Mouse (Mus musculus) liver (tissue): ENCODE measurements around the gene Dll3.

ENCODE experiments used
- DNase-seq: peaks from one replicate; pipeline ENCODE4 v3.0.0-alpha.2; 2020; ENCODE audit warnings: mixed read lengths

Dll3 gene

DNA sequence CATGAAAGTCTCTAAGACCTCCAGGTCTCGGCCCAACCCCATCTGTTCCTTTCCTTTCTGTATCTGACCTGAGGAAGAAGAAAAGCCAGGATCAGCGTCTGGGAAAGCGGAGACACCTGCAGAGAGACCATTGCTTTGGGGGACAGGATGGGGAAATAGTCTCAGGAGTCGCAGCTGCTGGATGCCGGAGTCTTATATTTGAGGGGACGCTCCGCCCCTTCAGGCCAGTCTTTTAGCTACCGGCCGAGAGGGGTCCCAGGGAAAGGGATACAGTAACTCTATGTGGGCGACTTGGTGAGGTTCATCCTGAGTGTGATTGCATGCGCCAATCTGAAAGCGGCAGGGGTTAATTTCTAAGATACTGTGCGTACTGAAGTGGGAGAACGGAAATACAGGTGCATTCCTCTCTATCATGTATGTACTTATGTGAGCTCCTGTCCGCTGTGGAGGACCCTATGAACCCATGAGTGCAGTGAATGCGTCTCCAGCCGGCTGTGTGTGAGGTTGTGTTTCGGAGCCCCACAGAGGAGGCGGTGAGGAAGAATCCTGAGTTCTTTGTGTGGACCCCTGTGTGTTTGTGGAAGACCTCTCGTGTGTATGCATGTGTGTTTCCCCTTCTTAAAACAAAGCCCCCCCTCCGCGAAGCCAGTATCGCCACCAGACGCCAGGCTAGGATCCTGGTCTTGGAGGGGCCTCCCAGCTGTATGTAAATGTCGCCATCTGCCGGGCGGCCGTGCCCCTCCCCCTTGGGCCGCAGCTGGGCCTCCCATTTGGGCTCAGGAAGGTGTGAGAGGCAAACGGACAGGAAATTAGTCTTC is at the start of gene Dll3:
Gene Dll3 (minus strand): TSS at position 623 of the 818 bp plus-strand sequence.
- peak; percentile 59 for DNase-seq

DNA sequence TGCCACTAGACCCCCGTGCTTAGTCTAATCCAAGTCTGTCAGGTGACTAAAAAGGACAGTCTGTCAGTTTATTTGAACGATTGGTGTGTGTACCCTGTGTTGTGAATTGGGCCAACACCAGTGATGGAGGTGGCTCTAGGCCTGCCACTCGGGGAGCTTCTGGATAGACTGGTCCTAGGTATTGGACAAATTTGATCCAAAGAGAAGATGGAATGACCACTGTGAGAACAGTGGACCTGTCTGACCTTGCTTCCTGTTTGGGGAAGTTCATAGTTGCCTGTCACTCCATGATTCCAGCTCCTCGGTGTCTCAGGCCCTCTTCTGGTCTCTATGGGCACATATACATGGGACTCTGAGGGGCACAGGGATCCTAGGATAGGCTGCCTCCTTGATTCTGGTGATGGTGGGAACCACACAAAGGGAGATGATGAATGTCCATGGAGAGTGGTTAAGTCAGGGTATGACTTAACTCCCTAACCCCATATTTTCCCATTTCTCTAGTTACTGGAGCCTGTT is 49.7 kb upstream of the Dll3 start:
- no peak for DNase-seq

GRCm38 (mm10) chr7:28350155-28350883 is 48.3 kb upstream of the Dll3 start, which contains the start of gene Rps16:
Gene Rps16, plus strand, starts transcription at chr7:28350652.
- peak; percentile 99 for DNase-seq

- no peak for DNase-seq
Measured at GRCm38 (mm10) chr7:28348601-28349000, 46.6 kb upstream of the Dll3 start.

DNA sequence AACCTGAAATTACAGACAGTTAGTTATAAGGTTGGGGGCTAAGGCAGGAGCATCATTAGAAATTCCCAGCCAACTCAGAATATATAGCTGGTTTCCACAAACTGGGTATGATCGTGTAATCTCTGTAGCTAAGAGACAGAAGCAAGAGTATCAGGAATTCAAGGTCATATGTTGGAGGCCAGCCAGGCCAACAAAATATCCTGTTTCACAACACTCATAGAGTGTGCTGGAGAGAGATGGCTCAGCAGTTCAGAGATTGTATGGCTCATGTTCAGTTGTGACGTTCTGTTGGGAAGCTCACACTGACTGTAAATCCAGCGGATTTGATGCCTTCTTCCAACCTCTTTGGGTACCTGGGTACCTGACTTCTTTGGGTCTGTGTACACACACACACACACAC is 45.7 kb upstream of the Dll3 start:
- DNase-seq: no peak

DNA sequence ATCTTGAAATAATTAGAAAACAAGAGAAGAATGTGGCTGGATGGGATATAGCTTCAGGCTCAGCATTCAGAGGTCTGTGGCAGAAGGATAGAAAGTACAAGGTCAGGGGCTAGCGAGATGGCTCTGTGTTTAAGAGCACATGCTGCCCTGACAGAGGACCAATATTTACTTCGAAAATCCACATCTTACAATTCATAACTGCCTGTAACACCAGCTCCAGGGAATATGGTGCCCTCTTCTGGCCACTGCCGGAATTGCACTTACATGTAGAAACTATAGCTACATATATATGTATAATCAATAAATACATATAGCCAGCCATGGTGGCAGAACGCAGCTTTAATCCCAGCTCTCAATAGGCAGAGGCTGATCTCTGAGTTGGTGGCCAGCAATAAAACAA is 42.6 kb upstream of the Dll3 start:
- DNase-seq: peak; percentile 87

DNA sequence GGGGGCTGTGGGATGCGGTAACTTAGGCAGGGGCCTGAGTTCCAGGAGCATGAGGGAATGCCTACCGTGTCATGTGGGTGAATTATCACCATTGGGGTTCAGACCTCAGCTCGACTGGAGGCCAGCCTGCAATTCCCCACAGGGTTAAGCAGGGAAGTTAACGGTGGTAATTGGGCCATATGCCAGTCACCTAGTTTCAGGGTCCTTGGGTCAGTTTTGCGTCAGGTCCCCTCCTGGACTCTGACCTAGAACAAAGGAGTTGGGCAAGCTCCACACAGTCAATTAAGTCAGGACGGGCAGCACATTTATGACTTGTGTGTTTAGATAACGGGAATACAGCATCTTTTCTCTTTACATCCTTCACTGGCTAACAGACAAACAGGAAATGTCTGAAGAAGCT is 39.3 kb upstream of the Dll3 start:
- no peak for DNase-seq

GRCm38 (mm10) chr7:28339213-28339917 is 37.3 kb upstream of the Dll3 start:
- peak; percentile 64 for DNase-seq

DNA sequence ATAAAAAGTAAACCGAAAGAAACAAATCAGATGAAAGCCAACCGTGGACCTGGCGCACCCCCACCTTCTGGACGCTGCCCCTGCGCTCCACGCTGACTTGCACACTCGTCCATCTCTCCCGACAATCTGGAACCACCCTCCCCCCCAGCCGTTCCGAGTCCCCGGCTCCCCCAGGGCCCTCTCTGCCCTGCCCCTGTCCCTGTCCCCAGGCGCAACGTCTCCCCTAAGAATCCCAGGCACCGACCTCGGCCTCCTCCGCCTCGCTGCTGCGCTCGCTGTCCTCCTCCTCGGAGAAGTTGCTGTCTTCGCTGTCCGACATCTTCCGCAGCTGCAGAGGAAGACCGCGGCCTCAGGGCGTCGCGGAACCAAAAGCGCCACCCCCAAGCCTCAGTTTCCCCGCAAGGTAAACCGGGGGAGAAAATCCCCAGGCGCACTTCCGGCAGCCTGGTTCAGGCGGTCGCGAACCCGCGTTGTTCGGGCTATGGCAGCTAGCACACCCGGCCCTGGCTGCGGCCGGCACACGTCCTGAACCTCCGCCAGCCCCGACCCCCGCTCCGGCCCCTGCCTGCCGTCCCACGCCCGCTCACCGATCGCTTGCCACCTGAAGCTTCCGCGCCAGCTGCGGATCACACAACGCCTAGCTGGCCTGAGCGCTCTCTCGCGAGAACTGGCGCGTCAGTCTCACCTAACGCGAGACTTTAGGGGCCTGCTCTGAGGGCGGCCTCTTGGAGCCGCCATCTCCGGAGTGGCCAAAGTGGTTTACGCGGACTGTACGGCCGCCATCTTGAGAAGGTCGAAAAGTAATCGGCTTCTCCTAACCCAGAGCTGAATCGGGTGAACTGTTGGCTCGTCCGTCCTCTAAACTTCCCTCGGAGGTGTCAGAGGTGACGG is 36.3 kb upstream of the Dll3 start, which contains the start of gene Supt5:
Gene Supt5 (minus strand): TSS at position 639 of the 891 bp plus-strand sequence.
- DNase-seq: peak; percentile 98

GRCm38 (mm10) chr7:28335471-28335870 is 33.4 kb upstream of the Dll3 start:
- DNase-seq: no peak

GRCm38 (mm10) chr7:28334534-28334933 is 32.5 kb upstream of the Dll3 start:
- no peak for DNase-seq

DNA sequence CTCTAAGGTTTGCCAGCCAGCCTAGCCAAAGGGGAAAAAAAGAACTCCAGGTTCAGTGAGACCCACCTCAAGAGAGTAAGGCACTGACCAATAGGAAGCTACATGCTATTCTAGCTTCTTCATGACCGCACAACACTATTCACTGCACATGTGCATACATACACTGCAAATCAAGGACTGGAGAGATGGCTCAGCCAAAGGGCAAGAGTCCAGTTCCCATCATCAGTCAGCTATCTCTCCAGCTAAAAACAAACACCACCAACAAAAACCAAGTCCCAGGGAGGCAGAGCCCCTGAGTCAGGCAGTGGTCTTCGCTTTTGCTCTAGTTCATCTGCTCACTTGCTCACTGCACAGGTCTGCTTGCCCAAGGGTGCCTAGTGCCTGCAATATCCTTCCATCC is 26.2 kb upstream of the Dll3 start:
- DNase-seq: no peak

- DNase-seq: no peak
Measured at GRCm38 (mm10) chr7:28326457-28326856, 24.4 kb upstream of the Dll3 start.

DNA sequence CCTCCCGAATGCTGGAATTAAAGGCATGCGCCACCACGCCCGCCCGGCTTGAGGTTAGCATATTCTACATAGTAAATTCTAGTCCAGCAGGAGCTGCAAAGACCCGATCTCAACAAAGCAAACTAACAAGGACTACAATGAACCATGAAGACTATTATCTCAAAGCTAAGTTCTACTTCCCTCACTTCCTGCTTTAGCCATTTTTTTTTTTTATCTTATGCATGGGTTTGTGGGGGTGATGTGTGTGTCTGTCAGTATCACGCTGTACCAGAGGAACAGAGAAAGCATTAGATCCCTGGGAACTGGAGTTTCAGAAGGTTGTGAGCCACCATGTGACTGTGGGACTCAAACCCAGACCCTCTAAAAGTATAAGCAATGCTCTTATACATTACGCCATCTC is 23.3 kb upstream of the Dll3 start:
- no peak for DNase-seq

DNA sequence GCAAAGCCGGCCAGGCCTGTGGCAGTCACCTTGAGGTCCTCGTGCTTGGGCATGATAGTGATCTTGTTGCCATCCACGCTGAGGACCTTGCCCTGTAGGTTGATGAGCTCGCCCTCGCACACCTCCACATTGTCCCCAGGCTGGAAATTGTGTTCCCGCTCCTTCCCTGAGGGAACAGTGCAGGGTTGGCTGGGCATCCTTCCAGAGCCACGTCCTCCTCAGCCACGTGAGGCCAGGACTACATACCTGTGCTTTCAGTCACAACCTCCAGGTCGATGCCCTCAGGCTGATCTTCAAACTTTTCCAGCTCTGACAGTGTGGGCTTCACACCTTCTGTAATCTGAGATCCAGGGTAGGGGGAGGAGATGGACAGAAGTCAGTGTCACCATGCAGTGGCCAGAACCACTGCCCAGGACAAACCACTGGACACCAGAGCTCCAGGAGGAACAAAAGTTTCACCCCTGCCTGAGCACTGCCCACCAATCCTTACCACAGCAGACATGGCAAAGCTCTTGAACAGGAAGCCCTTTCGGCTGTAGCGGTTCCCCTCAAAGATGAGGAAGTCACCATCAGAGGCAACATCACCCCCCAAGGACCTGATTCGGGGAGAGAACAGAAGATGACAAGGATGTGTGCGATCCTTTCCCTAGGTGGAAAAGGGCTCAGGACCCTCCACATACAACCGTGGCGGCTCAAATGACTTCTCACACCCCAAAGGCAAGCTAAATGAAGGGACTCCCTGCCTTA is 20.1 kb upstream of the Dll3 start:
- DNase-seq: no peak

DNA sequence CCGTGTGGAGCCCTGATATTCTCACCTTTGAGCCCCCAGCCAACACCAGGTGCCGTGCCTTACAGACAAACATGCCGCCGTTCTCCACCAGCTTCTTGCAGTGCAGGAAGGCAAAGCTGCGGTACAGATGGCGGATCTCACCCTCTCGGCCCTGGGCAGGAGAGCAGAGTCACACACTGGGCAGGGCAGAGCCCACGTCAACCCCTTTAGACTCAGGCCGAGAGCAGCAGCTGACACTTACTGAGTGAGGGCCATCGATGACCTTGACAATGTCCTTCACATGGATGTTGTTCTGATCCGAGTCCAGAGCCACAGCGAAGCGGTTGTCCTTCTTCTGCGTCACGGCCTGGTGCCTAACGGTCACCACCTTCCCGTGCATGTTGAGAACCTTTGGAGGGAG is 16.7 kb upstream of the Dll3 start:
- no peak for DNase-seq

DNA sequence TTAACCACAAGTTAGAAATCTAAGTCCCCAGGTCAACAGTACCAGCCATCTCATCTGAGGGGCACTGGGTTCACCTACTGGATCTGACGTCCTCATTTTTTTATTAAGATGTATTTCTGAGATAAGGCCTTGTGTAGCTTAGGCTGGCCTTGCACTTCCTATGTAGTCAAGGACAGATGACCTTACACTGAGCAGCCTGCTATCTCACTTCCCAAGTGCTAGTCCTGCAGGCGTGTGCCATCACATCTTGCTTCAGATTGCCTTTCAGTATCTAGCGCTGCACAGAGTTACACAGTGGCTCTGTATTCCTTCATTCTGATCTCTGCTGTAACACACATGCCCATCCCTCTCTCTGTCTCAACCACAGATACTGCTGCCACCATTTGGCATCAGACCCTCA is 16.0 kb upstream of the Dll3 start:
- no peak for DNase-seq

DNA sequence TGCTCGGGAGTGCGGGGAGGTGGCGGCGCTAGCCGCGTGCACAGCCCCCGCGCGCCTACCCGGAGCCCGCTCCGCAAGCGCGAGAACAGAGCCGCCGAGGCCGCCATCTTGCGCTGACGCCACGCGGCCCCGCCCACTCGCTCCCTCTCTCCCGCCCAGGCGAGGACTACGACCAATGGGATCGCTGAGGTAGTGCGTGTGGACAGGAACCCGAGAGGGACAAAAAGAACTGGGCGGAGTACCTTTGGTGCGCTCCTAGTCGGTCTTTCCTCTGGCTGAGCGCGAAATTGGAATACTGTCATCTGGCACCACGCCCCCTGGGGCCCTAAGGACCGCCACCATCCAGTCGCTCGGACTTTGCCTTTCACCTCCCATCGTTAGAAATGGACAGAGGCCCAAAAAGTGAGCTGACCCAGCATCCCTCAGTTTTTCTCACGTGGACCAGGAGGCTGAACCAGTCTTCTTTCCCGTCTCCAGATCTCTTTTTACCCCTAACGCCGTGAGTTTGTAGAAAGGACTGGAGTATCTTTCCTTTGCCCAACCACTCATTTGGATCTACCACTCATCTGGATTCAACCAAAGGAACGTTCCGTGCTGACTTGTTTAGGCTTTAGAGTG is 10.0 kb upstream of the Dll3 start, which contains the start of gene Timm50:
Gene Timm50 (minus strand): TSS at position 147 of the 618 bp plus-strand sequence.
- peak; percentile 96 for DNase-seq

- peak; percentile 40 for DNase-seq
Measured at GRCm38 (mm10) chr7:28311151-28311925, 9.3 kb upstream of the Dll3 start.

GRCm38 (mm10) chr7:28309737-28310136 is 7.7 kb upstream of the Dll3 start:
- no peak for DNase-seq
